Mouse (Mus musculus) lung, postnatal 0 days (tissue): Measurements from ENCODE around the gene Nfkbie. TPM values are rescaled to one million over a fixed set of nuclear protein-coding genes. Genes with fewer than 3 reads are reported as not detected.

Experiments
- ATAC-seq: fragments of 200-750 bp; cut with Nextera tagmentation; 2 replicates; pipeline ENCODE4 v1.8.0; 2017; ENCODE audit warnings: moderate library complexity
- DNase-seq: peaks from one replicate; pipeline ENCODE4 v3.0.0-alpha.2; 2016; ENCODE audit warnings: low spot score
- H3K27ac ChIP-seq: fragments of 300-500 bp; sonication (generic); 2 replicates; pipeline ENCODE4 v1.5.1; 2014; ENCODE audit warnings: antibody characterized with exemption, mild to moderate bottlenecking, low read length, mixed read lengths
- H3K27me3 ChIP-seq: fragments of 300-500 bp; sonication (generic); replicated peaks from 2 replicates; pipeline ENCODE4 v1.6.1; 2014; ENCODE audit warnings: low read length, mixed read lengths; ENCODE audit not compliant: insufficient read depth
- H3K36me3 ChIP-seq: fragments of 300-500 bp; sonication (generic); 2 replicates; pipeline ENCODE4 v1.6.1; 2014; ENCODE audit warnings: low read length, mixed read lengths; ENCODE audit not compliant: insufficient read depth
- H3K4me1 ChIP-seq: fragments of 300-500 bp; sonication (generic); 2 replicates; pipeline ENCODE4 v1.6.1; 2014; ENCODE audit warnings: antibody characterized with exemption, low read depth, low read length, mixed read lengths; ENCODE audit not compliant: insufficient read depth
- H3K4me2 ChIP-seq: fragments of 300-500 bp; sonication (generic); replicated peaks from 2 replicates; pipeline ENCODE4 v1.6.1; 2014; ENCODE audit warnings: low read depth, mild to moderate bottlenecking, low read length, moderate library complexity, mixed read lengths
- H3K4me3 ChIP-seq: fragments of 300-500 bp; sonication (generic); 2 replicates; pipeline ENCODE4 v1.5.1; 2014; ENCODE audit warnings: low read depth, low read length
- H3K9ac ChIP-seq: fragments of 300-500 bp; sonication (generic); replicated peaks from 2 replicates; pipeline ENCODE4 v1.6.1; 2014; ENCODE audit warnings: low read depth, mild to moderate bottlenecking
- H3K9me3 ChIP-seq: fragments of 300-500 bp; sonication (generic); 2 replicates; pipeline ENCODE4 v1.6.1; 2016; ENCODE audit warnings: low read length, mixed read lengths
- CTCF ChIP-seq: IDR thresholded peaks from 2 replicates; pipeline ENCODE4 v1.5.1; 2016; ENCODE audit warnings: antibody characterized with exemption, mild to moderate bottlenecking
- EP300 ChIP-seq: IDR thresholded peaks from 2 replicates; pipeline ENCODE4 v1.6.1; 2016; ENCODE audit warnings: antibody characterized with exemption, mild to moderate bottlenecking, control low read depth
- WGBS: fragments of 180-500 bp; shearing (Covaris S2); extraction: QIAGEN DNeasy Blood & Tissue Kit; methylation state at CpG from one replicate; pipeline ENCODE4 v1.1.7; 2014; 5-methylcytosine and 5-hydroxymethylcytosine counted together
- polyA plus RNA-seq: library from polyadenylated mRNA; unstranded; fragments of >200 nt; fragmentation: Nextera tagmentation; extraction: Ambion mirVana; gene quantifications from 2 replicates; pipeline ENCODE4 v1.2.1, GENCODE M21; 2015

Nfkbie gene
- polyA plus RNA-seq, 1 experiment from 2014 or later = 2.4 TPM

- H3K4me1 ChIP-seq = peaks cover 9% of the 10 kb centered on the region
- no peak overlapping the region for H3K9ac ChIP-seq
- H3K27me3 ChIP-seq = no peaks in the 10 kb centered on the region
- H3K9me3 ChIP-seq = no peaks in the 10 kb centered on the region
- 68% methylated on average over 3 of the region's 3 CpGs for WGBS
- H3K4me2 ChIP-seq = peak overlapping the region; percentile 96
- no peak overlapping the region for H3K27ac ChIP-seq
- DNase-seq (no peak), ATAC-seq (no peak)
- TF ChIP-seq EP300 (no peak), CTCF (no peak)
- peak overlapping the region; percentile 51; the same call in 1 of the 2 replicates for H3K4me3 ChIP-seq
- H3K36me3 ChIP-seq = no peaks in the 10 kb centered on the region
These were observed 1.2 kb downstream of the Nfkbie start for GRCm38 (mm10) chr17:45556514-45557245.

- H3K9ac ChIP-seq = no peak overlapping the region
These were observed 1.8 kb downstream of the Nfkbie start for GRCm38 (mm10) chr17:45557246-45557824.

GRCm38 (mm10) chr17:45557998-45558862, 2.7 kb downstream of the Nfkbie start:
- H3K4me2 ChIP-seq = no peak overlapping the region
- H3K27me3 ChIP-seq = no peaks in the 10 kb centered on the region
- H3K9ac ChIP-seq = no peak overlapping the region
- DNase-seq = no peak
- H3K4me3 ChIP-seq = no peak overlapping the region
- peaks cover 9% of the 10 kb centered on the region for H3K4me1 ChIP-seq
- H3K27ac ChIP-seq = no peak overlapping the region
- 56% methylated on average over 16 of the region's 16 CpGs for WGBS
- no peaks in the 10 kb centered on the region for H3K9me3 ChIP-seq
- ATAC-seq = no peak
- TF ChIP-seq EP300 = no peak
- no peak for TF ChIP-seq CTCF
- no peaks in the 10 kb centered on the region for H3K36me3 ChIP-seq

More at GRCm38 (mm10) chr17:45557246-45557824, 1.8 kb downstream of the Nfkbie start:
- 58% methylated on average over 6 of the region's 7 CpGs for WGBS
- H3K4me1 ChIP-seq = peaks cover 9% of the 10 kb centered on the region
- no peaks in the 10 kb centered on the region for H3K27me3 ChIP-seq
- DNase-seq (no peak), ATAC-seq (no peak)
- no peak overlapping the region; the same call in 1 of the 2 replicates for H3K4me2 ChIP-seq
- TF ChIP-seq EP300 (no peak), CTCF (no peak)
- H3K36me3 ChIP-seq = no peaks in the 10 kb centered on the region
- H3K9me3 ChIP-seq = no peaks in the 10 kb centered on the region
- no peak overlapping the region for H3K4me3 ChIP-seq
- H3K27ac ChIP-seq = no peak overlapping the region

- 82% methylated on average over 15 of the region's 15 CpGs for WGBS
- ATAC-seq (no peak), DNase-seq (no peak)
- Histone ChIP-seq H3K27me3 (no peaks in the 10 kb centered on the region), H3K36me3 (no peaks in the 10 kb centered on the region), H3K4me1 (peaks cover 15% of the 10 kb centered on the region), H3K4me2 (no peak overlapping the region), H3K27ac (no peak overlapping the region), H3K9ac (no peak overlapping the region), H3K4me3 (no peak overlapping the region), H3K9me3 (no peaks in the 10 kb centered on the region)
- TF ChIP-seq CTCF (no peak), EP300 (no peak)
These were observed 4.4 kb downstream of the Nfkbie start for GRCm38 (mm10) chr17:45559732-45560525.

GRCm38 (mm10) chr17:45563216-45563615, 7.7 kb downstream of the Nfkbie start:
- ATAC-seq (no peak), DNase-seq (no peak)
- no peaks in the 10 kb centered on the region for H3K9me3 ChIP-seq
- no peak for TF ChIP-seq CTCF
- TF ChIP-seq EP300 = no peak
- H3K27ac ChIP-seq = no peak overlapping the region
- peaks cover 13% of the 10 kb centered on the region for H3K36me3 ChIP-seq
- H3K4me3 ChIP-seq = no peak overlapping the region
- peaks cover 8% of the 10 kb centered on the region; the same call in 1 of the 2 replicates for H3K4me1 ChIP-seq
- no peaks in the 10 kb centered on the region for H3K27me3 ChIP-seq
- no peak overlapping the region for H3K9ac ChIP-seq
- WGBS = 72% methylated on average over 12 of the region's 12 CpGs
- no peak overlapping the region for H3K4me2 ChIP-seq
